Mouse (Mus musculus): ENCODE results near the gene Cenpx. TPM values are rescaled to one million over a fixed set of nuclear protein-coding genes. Genes with fewer than 3 reads are reported as not detected.

Cenpx gene
- polyA plus RNA-seq, 1 experiment from 2014 or later: 140 TPM

DNA sequence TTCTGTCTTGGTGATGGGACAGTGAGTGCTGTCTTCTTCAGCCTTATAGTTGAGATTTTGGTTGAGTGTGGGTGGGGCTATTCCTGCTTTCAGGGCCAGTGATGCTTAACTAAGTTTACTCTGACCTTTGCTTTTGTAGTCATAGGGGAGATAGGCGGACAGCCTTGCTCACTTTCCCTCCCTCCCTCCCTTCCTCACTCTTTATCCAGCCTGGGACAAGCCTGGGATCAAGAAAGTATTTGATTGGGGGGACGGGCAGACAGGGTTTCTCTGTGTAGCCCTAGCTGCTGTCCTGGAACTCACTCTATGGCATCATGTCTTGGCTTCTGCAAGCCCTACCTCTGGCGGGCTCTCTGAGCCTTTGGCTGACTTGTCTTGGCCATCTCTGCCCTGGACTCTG, 20.1 kb downstream of the Cenpx start:
- H3K9me3 ChIP-seq (replicated peaks; ENCODE audit: control insufficient read depth, low read length): no peaks in the 10 kb centered on the region
- no peaks in the 10 kb centered on the region for H3K4me1 ChIP-seq (ENCODE audit: control insufficient read depth, insufficient read depth, low read length)
- peaks cover 35% of the 10 kb centered on the region for H3K36me3 ChIP-seq (ENCODE audit: control insufficient read depth, insufficient read depth, low read length)
- no peak overlapping the region for H3K27ac ChIP-seq (ENCODE audit: low read depth, low read length)
- no peak overlapping the region for H3K4me3 ChIP-seq (ENCODE audit: low read depth, low read length)
- DNase-seq (ENCODE audit: low spot score) (no peak), ATAC-seq (no peak)
- 66% methylated on average over 3 of the region's 3 CpGs for WGBS
- no peak overlapping the region for H3K9ac ChIP-seq (ENCODE audit: low read length)
- H3K4me2 ChIP-seq (ENCODE audit: low read length): no peak overlapping the region
- H3K27me3 ChIP-seq (replicated peaks; ENCODE audit: control insufficient read depth, insufficient read depth, low read length): no peaks in the 10 kb centered on the region

DNA sequence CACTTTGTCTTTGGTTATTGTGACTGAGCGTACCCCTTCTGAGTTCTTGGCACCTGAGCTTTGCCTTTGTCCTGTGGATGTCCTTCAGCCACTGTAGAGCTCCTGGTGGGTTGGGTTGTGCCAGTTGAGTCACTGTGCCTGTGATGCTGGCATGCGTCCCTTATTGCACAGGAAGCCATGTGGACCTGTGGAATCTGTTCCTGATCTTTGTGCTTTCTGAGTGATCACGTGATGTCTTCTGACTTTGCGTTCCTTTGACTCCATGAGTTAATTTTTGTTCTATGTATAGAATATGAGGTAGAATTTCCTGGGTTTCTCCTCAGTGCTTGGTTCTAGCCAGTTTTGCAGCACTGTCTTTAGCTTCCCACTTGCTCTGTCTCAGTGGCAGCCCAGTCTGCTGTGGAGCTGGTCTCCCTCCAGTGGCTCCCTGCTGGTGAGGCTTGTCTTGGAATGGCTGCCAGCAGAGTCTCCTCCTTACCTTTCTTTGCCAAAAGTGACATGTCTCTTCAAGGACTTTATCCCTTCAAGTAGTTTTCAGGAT, 21.0 kb downstream of the Cenpx start:
- DNase-seq (ENCODE audit: low spot score) (no peak), ATAC-seq (no peak)
- 92% methylated on average over 4 of the region's 4 CpGs for WGBS
- H3K36me3 ChIP-seq (ENCODE audit: control insufficient read depth, insufficient read depth, low read length): peaks cover 44% of the 10 kb centered on the region
- no peaks in the 10 kb centered on the region for H3K9me3 ChIP-seq (replicated peaks; ENCODE audit: control insufficient read depth, low read length)
- H3K4me2 ChIP-seq (ENCODE audit: low read length): no peak overlapping the region
- H3K4me3 ChIP-seq (ENCODE audit: low read depth, low read length): no peak overlapping the region
- no peaks in the 10 kb centered on the region for H3K27me3 ChIP-seq (replicated peaks; ENCODE audit: control insufficient read depth, insufficient read depth, low read length)
- no peak overlapping the region for H3K27ac ChIP-seq (ENCODE audit: low read depth, low read length)
- no peak overlapping the region for H3K9ac ChIP-seq (ENCODE audit: low read length)
- no peaks in the 10 kb centered on the region for H3K4me1 ChIP-seq (ENCODE audit: control insufficient read depth, insufficient read depth, low read length)

DNA sequence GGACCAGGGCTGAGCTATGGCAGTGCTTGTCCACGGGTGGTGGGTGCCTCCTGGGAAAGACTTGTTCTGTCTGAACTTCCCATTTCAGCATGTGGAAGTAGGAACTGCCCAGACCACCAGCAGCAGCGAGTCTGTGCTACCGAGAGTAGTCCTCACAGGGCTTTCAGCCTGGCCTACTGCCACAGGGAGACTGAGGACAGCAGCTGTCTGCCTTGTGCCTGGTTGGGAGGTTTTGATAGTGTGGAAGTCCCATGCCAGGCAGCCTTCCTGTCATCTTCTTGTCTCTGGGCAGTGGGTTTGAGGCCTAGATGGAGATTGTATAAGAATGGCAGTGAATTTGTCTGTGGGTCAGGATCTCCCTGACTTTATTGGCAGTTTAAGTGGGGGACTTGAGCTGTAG, 24.2 kb downstream of the Cenpx start:
- no peaks in the 10 kb centered on the region for H3K4me1 ChIP-seq (ENCODE audit: control insufficient read depth, insufficient read depth, low read length)
- H3K36me3 ChIP-seq (ENCODE audit: control insufficient read depth, insufficient read depth, low read length): peaks cover 62% of the 10 kb centered on the region
- H3K9ac ChIP-seq (ENCODE audit: low read length): no peak overlapping the region
- no peak overlapping the region for H3K4me3 ChIP-seq (ENCODE audit: low read depth, low read length)
- no peak overlapping the region for H3K4me2 ChIP-seq (ENCODE audit: low read length)
- H3K27ac ChIP-seq (ENCODE audit: low read depth, low read length): no peak overlapping the region
- DNase-seq (ENCODE audit: low spot score): no peak
- no peak for ATAC-seq
- no peaks in the 10 kb centered on the region for H3K9me3 ChIP-seq (replicated peaks; ENCODE audit: control insufficient read depth, low read length)
- WGBS: 88% methylated on average over 3 of the region's 3 CpGs
- no peaks in the 10 kb centered on the region for H3K27me3 ChIP-seq (replicated peaks; ENCODE audit: control insufficient read depth, insufficient read depth, low read length)

DNA sequence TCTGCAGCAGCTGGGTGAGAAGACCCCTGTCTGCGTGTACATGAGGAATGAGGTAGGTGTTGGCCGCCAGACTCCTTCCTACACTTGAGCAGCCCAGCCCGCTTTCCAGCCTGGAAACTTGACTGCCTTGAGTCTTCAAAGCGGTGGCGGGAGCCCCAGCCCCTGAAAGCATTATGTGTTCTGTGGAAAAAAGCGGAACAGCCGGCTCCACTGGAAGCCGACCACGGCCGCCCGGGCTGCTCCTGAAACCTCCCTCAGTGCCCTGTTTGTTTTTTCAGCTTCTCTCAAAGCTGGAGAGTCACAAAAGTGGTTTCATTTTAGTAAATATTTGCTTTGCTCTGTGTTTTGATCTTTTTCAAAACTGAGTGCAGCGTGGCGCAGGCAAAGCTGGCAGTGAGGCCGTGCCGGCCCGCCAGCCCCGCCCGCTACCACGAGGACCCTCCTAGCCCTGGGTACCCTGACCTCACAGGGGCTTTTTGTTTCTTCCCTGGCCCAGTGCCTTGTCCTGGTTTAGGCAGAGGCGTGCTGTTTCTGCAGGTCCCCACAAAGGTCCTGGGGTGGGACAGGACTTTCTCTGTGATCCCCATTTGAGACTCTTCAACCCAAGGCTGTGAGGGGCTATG, 26.8 kb downstream of the Cenpx start:
- Histone ChIP-seq H3K27me3 (replicated peaks; ENCODE audit: control insufficient read depth, insufficient read depth, low read length) (no peaks in the 10 kb centered on the region), H3K27ac (ENCODE audit: low read depth, low read length) (no peak overlapping the region), H3K9me3 (replicated peaks; ENCODE audit: control insufficient read depth, low read length) (no peaks in the 10 kb centered on the region), H3K36me3 (ENCODE audit: control insufficient read depth, insufficient read depth, low read length) (peaks cover 69% of the 10 kb centered on the region), H3K9ac (ENCODE audit: low read length) (no peak overlapping the region), H3K4me1 (ENCODE audit: control insufficient read depth, insufficient read depth, low read length) (no peaks in the 10 kb centered on the region), H3K4me3 (ENCODE audit: low read depth, low read length) (no peak overlapping the region), H3K4me2 (ENCODE audit: low read length) (no peak overlapping the region)
- WGBS: 83% methylated on average over 20 of the region's 20 CpGs
- ATAC-seq (no peak), DNase-seq (ENCODE audit: low spot score) (no peak)

DNA sequence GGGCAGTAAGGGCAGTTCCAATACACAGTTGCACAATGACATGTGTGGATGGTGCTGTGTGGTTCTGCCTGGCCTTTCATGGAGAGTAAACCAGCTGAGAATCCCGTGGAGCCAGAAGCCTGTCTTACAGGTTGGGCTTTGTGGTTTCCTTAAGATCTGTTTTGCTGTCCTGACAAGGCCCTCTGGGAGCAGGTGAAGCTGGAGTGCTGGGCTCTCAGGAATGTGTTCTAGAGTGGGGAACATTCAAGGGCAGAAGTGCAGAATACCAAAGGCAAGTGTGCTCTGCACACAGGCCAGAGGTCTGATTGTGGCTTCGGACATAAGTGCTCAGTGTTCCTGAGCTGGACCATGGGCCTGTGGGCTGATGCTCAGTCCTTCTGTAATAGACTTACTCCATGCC, 28.9 kb downstream of the Cenpx start:
- H3K9ac ChIP-seq (ENCODE audit: low read length): no peak overlapping the region
- no peak for ATAC-seq
- no peak overlapping the region for H3K4me2 ChIP-seq (ENCODE audit: low read length)
- no peaks in the 10 kb centered on the region for H3K27me3 ChIP-seq (replicated peaks; ENCODE audit: control insufficient read depth, insufficient read depth, low read length)
- peaks cover 80% of the 10 kb centered on the region for H3K36me3 ChIP-seq (ENCODE audit: control insufficient read depth, insufficient read depth, low read length)
- no peak overlapping the region for H3K27ac ChIP-seq (ENCODE audit: low read depth, low read length)
- H3K9me3 ChIP-seq (replicated peaks; ENCODE audit: control insufficient read depth, low read length): no peaks in the 10 kb centered on the region
- H3K4me1 ChIP-seq (ENCODE audit: control insufficient read depth, insufficient read depth, low read length): no peaks in the 10 kb centered on the region
- 96% methylated on average over 2 of the region's 2 CpGs for WGBS
- no peak overlapping the region for H3K4me3 ChIP-seq (ENCODE audit: low read depth, low read length)
- no peak for DNase-seq (ENCODE audit: low spot score)

DNA sequence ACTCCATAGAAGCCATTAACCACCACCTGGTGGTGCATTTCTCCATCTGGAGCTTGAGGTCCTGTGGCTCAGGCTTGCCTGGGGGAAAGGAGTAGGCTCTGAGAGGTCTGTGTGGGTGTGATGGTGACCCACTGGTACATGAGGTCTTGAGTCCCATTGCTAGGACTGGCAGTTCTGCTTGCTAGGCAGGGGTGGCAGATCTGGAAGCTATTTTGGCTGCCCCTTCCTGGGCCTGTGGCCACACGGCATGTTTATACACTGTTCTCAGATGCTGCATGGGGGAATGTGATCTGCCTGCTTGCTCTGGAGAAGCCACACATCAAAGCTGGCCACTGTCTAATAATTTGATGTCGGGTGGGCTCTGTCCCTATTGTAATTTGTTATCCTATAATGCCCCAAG, 29.5 kb downstream of the Cenpx start:
- no peaks in the 10 kb centered on the region for H3K27me3 ChIP-seq (replicated peaks; ENCODE audit: control insufficient read depth, insufficient read depth, low read length)
- no peak overlapping the region for H3K4me2 ChIP-seq (ENCODE audit: low read length)
- ATAC-seq: no peak
- no peak overlapping the region for H3K4me3 ChIP-seq (ENCODE audit: low read depth, low read length)
- H3K27ac ChIP-seq (ENCODE audit: low read depth, low read length): no peak overlapping the region
- no peak overlapping the region for H3K9ac ChIP-seq (ENCODE audit: low read length)
- no peaks in the 10 kb centered on the region for H3K4me1 ChIP-seq (ENCODE audit: control insufficient read depth, insufficient read depth, low read length)
- no peak for DNase-seq (ENCODE audit: low spot score)
- peaks cover 78% of the 10 kb centered on the region for H3K36me3 ChIP-seq (ENCODE audit: control insufficient read depth, insufficient read depth, low read length)
- WGBS: 94% methylated on average over 2 of the region's 2 CpGs
- no peaks in the 10 kb centered on the region for H3K9me3 ChIP-seq (replicated peaks; ENCODE audit: control insufficient read depth, low read length)

DNA sequence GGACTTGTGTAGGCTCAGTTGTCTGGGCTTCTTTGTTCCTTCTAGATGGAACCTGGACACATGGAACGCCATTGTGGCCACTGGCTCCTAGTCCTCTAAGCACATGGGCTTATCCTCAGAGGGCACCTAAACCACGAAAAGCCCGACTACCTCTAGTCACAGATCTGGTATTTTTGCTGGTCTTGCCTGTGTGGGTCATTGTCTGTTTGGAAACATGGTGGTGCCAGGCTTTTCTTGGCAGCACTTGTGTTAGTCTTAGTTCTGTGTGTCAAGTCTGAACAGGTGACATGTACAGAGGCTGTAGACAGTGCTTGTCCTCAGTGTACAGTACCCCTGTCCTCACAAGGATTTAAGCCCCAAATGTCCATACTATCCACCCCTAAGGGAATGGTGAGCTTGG, 30.0 kb downstream of the Cenpx start:
- no peaks in the 10 kb centered on the region for H3K4me1 ChIP-seq (ENCODE audit: control insufficient read depth, insufficient read depth, low read length)
- H3K4me2 ChIP-seq (ENCODE audit: low read length): no peak overlapping the region
- no peak overlapping the region for H3K9ac ChIP-seq (ENCODE audit: low read length)
- H3K36me3 ChIP-seq (ENCODE audit: control insufficient read depth, insufficient read depth, low read length): peaks cover 77% of the 10 kb centered on the region
- ATAC-seq (no peak), DNase-seq (ENCODE audit: low spot score) (no peak)
- H3K27ac ChIP-seq (ENCODE audit: low read depth, low read length): no peak overlapping the region
- H3K27me3 ChIP-seq (replicated peaks; ENCODE audit: control insufficient read depth, insufficient read depth, low read length): no peaks in the 10 kb centered on the region
- H3K4me3 ChIP-seq (ENCODE audit: low read depth, low read length): no peak overlapping the region
- WGBS: 93% methylated on average over 3 of the region's 3 CpGs
- no peaks in the 10 kb centered on the region for H3K9me3 ChIP-seq (replicated peaks; ENCODE audit: control insufficient read depth, low read length)

DNA sequence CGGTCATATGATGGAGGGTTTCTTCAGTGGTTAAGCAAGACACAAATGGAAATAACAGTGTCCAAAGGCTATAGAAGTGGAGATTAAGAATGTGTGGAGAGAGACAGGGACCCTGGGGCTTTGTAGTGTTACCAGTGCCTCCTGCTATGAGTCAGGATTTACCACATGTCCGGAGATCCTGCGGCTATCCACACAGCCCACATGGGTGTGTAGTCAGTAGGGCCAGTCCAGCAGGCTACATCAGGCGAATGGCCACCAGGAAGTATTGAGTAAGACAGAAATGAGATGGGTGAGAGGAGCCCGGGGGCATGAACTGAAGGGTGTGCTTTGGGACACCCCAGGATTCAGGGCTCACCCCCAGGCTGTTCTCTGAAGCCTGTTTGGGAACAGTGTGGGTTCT, 30.9 kb downstream of the Cenpx start:
- DNase-seq (ENCODE audit: low spot score) (no peak), ATAC-seq (no peak)
- Histone ChIP-seq H3K36me3 (ENCODE audit: control insufficient read depth, insufficient read depth, low read length) (peaks cover 75% of the 10 kb centered on the region), H3K27me3 (replicated peaks; ENCODE audit: control insufficient read depth, insufficient read depth, low read length) (no peaks in the 10 kb centered on the region), H3K9ac (ENCODE audit: low read length) (no peak overlapping the region), H3K27ac (ENCODE audit: low read depth, low read length) (no peak overlapping the region), H3K4me2 (ENCODE audit: low read length) (no peak overlapping the region), H3K4me3 (ENCODE audit: low read depth, low read length) (no peak overlapping the region), H3K4me1 (ENCODE audit: control insufficient read depth, insufficient read depth, low read length) (no peaks in the 10 kb centered on the region), H3K9me3 (replicated peaks; ENCODE audit: control insufficient read depth, low read length) (no peaks in the 10 kb centered on the region)
- WGBS: 95% methylated on average over 5 of the region's 5 CpGs

DNA sequence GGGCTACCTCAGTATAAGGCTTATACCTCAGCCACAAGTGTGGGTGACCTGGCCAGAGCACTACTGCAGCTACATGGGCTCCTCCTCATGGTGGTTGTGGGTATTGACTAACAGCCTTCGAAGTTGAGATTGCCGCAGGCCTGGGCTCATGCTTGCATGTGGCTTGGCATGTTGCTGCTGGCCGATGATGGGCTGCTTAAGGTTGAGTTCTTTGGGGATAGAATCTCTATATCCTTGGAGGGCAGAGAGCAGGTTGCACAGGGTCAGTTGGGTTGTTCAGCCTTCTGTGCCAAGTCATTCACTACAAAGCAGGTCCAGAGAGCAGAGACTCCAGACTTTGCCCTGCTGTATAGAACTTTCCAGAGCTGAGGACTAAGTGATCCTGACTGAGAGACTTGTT, 33.6 kb downstream of the Cenpx start:
- peaks cover 64% of the 10 kb centered on the region for H3K36me3 ChIP-seq (ENCODE audit: control insufficient read depth, insufficient read depth, low read length)
- no peak for DNase-seq (ENCODE audit: low spot score)
- WGBS: 73% methylated on average over 3 of the region's 3 CpGs

More for the DNA sequence above, 33.6 kb downstream of the Cenpx start:
- Histone ChIP-seq H3K27ac (ENCODE audit: low read depth, low read length) (no peak overlapping the region), H3K9me3 (replicated peaks; ENCODE audit: control insufficient read depth, low read length) (no peaks in the 10 kb centered on the region), H3K9ac (ENCODE audit: low read length) (no peak overlapping the region), H3K4me1 (ENCODE audit: control insufficient read depth, insufficient read depth, low read length) (no peaks in the 10 kb centered on the region), H3K27me3 (replicated peaks; ENCODE audit: control insufficient read depth, insufficient read depth, low read length) (no peaks in the 10 kb centered on the region), H3K4me3 (ENCODE audit: low read depth, low read length) (no peak overlapping the region), H3K4me2 (ENCODE audit: low read length) (no peak overlapping the region)
- no peak for ATAC-seq
